Comparison of ENCODE assay signal across 23 mouse cellular contexts in genomic region chr4:135419996-135420395, GRCm38 (mm10). TPM values are rescaled to one million over a fixed set of nuclear protein-coding genes. Genes with fewer than 3 reads are reported as not detected.
"Had no signal": no experiment of that assay in that cellular context is flagged by ENCODE, and none has a peak within 500 bp of the region (broad histone marks: within the 10 kb centered on the region; RNA-seq: fewer than 3 reads in every experiment).

No protein-coding gene starts in this region.

- H3K9ac ChIP-seq: kidney, embryonic 15.5 days; limb, embryonic 13.5 days; liver, embryonic 14.5 days; liver, postnatal 0 days; lung, embryonic 14.5 days; midbrain, embryonic 12.5 days; midbrain, embryonic 15.5 days; neural tube, embryonic 12.5 days; neural tube, embryonic 15.5 days had no signal

- H3K27me3 ChIP-seq: kidney, embryonic 15.5 days; limb, embryonic 13.5 days; midbrain, embryonic 12.5 days; midbrain, embryonic 15.5 days; neural tube, embryonic 12.5 days; neural tube, embryonic 15.5 days had no signal

- H3K4me3 ChIP-seq: kidney, embryonic 15.5 days; left cerebral cortex, adult 2 months; limb, embryonic 13.5 days; midbrain, embryonic 12.5 days; midbrain, embryonic 15.5 days; neural tube, embryonic 12.5 days; neural tube, embryonic 15.5 days had no signal

- H3K4me1 ChIP-seq: kidney, embryonic 15.5 days; limb, embryonic 13.5 days; midbrain, embryonic 12.5 days; midbrain, embryonic 15.5 days; neural tube, embryonic 12.5 days; neural tube, embryonic 15.5 days had no signal

- DNase-seq: kidney, adult 11 months; kidney, adult 8-10 months; kidney, postnatal 10 days; kidney, postnatal 36 days; layer of hippocampus, postnatal 36 days; liver; liver, postnatal 0 days; lung, embryonic 14.5 days; retina, postnatal 1 day; right cerebral cortex, postnatal 25 days; spleen, adult 18-20 months; thymus, adult 18-20 months; thymus, postnatal 36 days had no signal

- H3K27ac ChIP-seq: kidney, embryonic 15.5 days; left cerebral cortex, adult 2 months; limb, embryonic 13.5 days; liver, embryonic 14.5 days; macrophage; midbrain, embryonic 12.5 days; midbrain, embryonic 15.5 days; neural tube, embryonic 12.5 days; neural tube, embryonic 15.5 days had no signal

- H3K9me3 ChIP-seq: kidney, embryonic 15.5 days; limb, embryonic 13.5 days; midbrain, embryonic 12.5 days; midbrain, embryonic 15.5 days; neural tube, embryonic 12.5 days; neural tube, embryonic 15.5 days had no signal

RNA-seq across cellular contexts. Expression of gene Ncmap, which starts 22.0 kb away (rescaled TPM):
- total RNA-seq: megakaryocyte, adult 5-6 weeks had no signal
